Mouse (Mus musculus) lung, embryonic 14.5 days (tissue): ENCODE measurements around the gene Slc13a4. TPM values are rescaled to one million over a fixed set of nuclear protein-coding genes. Genes with fewer than 3 reads are reported as not detected.

ENCODE experiments used
- ATAC-seq: fragments of 200-750 bp; cut with Nextera tagmentation; 2 replicates; pipeline ENCODE4 v1.8.0; 2017; ENCODE audit warnings: mild to moderate bottlenecking, moderate TSS enrichment, moderate library complexity; ENCODE audit not compliant: insufficient read depth
- DNase-seq: peaks from one replicate; pipeline ENCODE4 v3.0.0-alpha.2; 2015
- H3K27ac ChIP-seq: fragments of 300-500 bp; sonication (generic); 2 replicates; pipeline ENCODE4 v1.5.1; 2014; ENCODE audit warnings: low read depth, mild to moderate bottlenecking, moderate library complexity
- H3K27me3 ChIP-seq: fragments of 300-500 bp; sonication (generic); 2 replicates; pipeline ENCODE4 v1.6.1; 2014; ENCODE audit warnings: low read length, control low read depth; ENCODE audit not compliant: insufficient read depth
- H3K36me3 ChIP-seq: fragments of 300-500 bp; sonication (generic); 2 replicates; pipeline ENCODE4 v1.6.1; 2014; ENCODE audit warnings: control low read depth; ENCODE audit not compliant: insufficient read depth
- H3K4me1 ChIP-seq: fragments of 300-500 bp; sonication (generic); 2 replicates; pipeline ENCODE4 v1.6.1; 2014; ENCODE audit warnings: antibody characterized with exemption, control low read depth; ENCODE audit not compliant: insufficient read depth
- H3K4me2 ChIP-seq: fragments of 300-500 bp; sonication (generic); 2 replicates; pipeline ENCODE4 v1.6.1; 2014; ENCODE audit warnings: mild to moderate bottlenecking
- H3K4me3 ChIP-seq: fragments of 300-500 bp; sonication (generic); 2 replicates; pipeline ENCODE4 v1.5.1; 2014; ENCODE audit warnings: low read depth, low read length
- H3K9ac ChIP-seq: fragments of 300-500 bp; sonication (generic); 2 replicates; pipeline ENCODE4 v1.6.1; 2014
- H3K9me3 ChIP-seq: fragments of 300-500 bp; sonication (generic); 2 replicates; pipeline ENCODE4 v1.6.1; 2016; ENCODE audit warnings: low read depth, low read length, control low read depth
- CTCF ChIP-seq: IDR thresholded peaks from 2 replicates; pipeline ENCODE4 v1.5.1; 2016; ENCODE audit warnings: antibody characterized with exemption, low read depth
- WGBS: fragments of 180-500 bp; shearing (Covaris S2); extraction: QIAGEN DNeasy Blood & Tissue Kit; methylation state at CpG from one replicate; pipeline ENCODE4 v1.1.7; 2014; 5-methylcytosine and 5-hydroxymethylcytosine counted together
- polyA plus RNA-seq: library from polyadenylated mRNA; unstranded; fragments of >200 nt; fragmentation: Nextera tagmentation; extraction: Ambion mirVana; gene quantifications from 2 replicates; pipeline ENCODE4 v1.2.1, GENCODE M21; 2014

Slc13a4 gene
- polyA plus RNA-seq, 1 experiment from 2014 or later: 0.24 TPM

GRCm38 (mm10) chr6:35326111-35326515 is 18.2 kb upstream of the Slc13a4 start, which contains the start of gene Fam180a:
TSS of gene Fam180a (minus strand) at chr6:35326141.
- ATAC-seq (peak; percentile 78), DNase-seq (peak; percentile 78)
- no peaks in the 10 kb centered on the region for H3K27me3 ChIP-seq
- no peak within 1 kb of the TSS for H3K4me2 ChIP-seq
- H3K4me3 ChIP-seq: no peak within 1 kb of the TSS
- 31% methylated on average over 9 of the region's 9 CpGs for WGBS
- no peak within 1 kb of the TSS for H3K9ac ChIP-seq
- TF ChIP-seq CTCF: no peak
- no peaks in the 10 kb centered on the region for H3K36me3 ChIP-seq
- H3K27ac ChIP-seq: no peak within 1 kb of the TSS
- H3K4me1 ChIP-seq: no peaks in the 10 kb centered on the region
- no peaks in the 10 kb centered on the region for H3K9me3 ChIP-seq

DNA sequence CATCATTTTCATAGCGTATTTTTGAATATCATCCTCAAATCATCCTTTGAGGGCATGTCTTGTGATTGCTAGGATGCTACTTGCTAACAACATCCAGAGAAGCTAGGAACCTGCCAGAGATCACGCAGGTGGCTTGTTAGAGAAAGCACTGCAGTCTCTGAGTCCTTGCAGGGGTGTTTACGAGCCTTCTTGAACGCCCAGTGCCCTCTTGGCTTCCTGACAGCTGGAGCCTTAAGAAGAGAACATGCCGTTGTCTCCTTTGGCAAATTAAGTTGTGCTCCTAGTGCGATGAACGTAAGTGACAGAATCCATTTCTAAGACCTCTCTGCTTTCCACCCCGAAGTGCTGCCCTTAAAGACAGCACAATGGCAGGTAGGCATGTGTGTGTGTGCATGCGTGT is 16.4 kb upstream of the Slc13a4 start:
- Histone ChIP-seq H3K27ac (no peak overlapping the region), H3K4me2 (no peak overlapping the region), H3K27me3 (no peaks in the 10 kb centered on the region), H3K9me3 (no peaks in the 10 kb centered on the region), H3K36me3 (no peaks in the 10 kb centered on the region), H3K4me3 (no peak overlapping the region), H3K4me1 (no peaks in the 10 kb centered on the region), H3K9ac (no peak overlapping the region)
- ATAC-seq: no peak
- no peak for TF ChIP-seq CTCF
- 67% methylated on average over 9 of the region's 9 CpGs for WGBS
- no peak for DNase-seq

GRCm38 (mm10) chr6:35323046-35323445 is 15.1 kb upstream of the Slc13a4 start:
- TF ChIP-seq CTCF: no peak
- Histone ChIP-seq H3K27me3 (no peaks in the 10 kb centered on the region), H3K9ac (no peak overlapping the region), H3K36me3 (no peaks in the 10 kb centered on the region), H3K4me3 (no peak overlapping the region), H3K9me3 (no peaks in the 10 kb centered on the region), H3K4me1 (no peaks in the 10 kb centered on the region), H3K4me2 (no peak overlapping the region), H3K27ac (no peak overlapping the region)
- 70% methylated on average over 1 of the region's 1 CpGs for WGBS
- ATAC-seq (no peak), DNase-seq (no peak)

- no peak for TF ChIP-seq CTCF
- ATAC-seq: no peak
Observed at GRCm38 (mm10) chr6:35321105-35321504, 13.2 kb upstream of the Slc13a4 start.

DNA sequence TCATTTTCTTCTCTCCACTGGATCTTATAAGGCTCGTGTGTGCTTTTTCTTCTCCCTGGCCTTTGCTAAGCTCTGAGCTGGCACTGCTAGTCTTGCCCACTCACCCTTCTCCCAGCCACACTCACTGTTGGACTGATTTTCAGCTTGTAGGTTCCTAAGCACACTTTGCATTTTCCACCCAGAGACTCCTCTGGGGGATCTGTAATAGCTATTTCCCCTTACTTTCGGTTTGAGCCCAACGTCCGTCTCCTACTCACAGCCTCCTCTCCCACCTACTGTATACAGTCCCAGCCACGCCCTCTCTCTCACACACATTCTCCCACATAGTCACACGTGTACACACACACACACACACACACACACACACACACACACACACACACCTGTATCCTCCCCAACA is 11.9 kb upstream of the Slc13a4 start:
- H3K9ac ChIP-seq: no peak overlapping the region
- H3K9me3 ChIP-seq: no peaks in the 10 kb centered on the region
- DNase-seq (no peak), ATAC-seq (no peak)
- H3K36me3 ChIP-seq: no peaks in the 10 kb centered on the region
- H3K4me3 ChIP-seq: no peak overlapping the region
- H3K4me1 ChIP-seq: no peaks in the 10 kb centered on the region
- H3K4me2 ChIP-seq: no peak overlapping the region
- H3K27ac ChIP-seq: no peak overlapping the region
- 76% methylated on average over 6 of the region's 6 CpGs for WGBS
- no peak for TF ChIP-seq CTCF
- H3K27me3 ChIP-seq: no peaks in the 10 kb centered on the region

More at GRCm38 (mm10) chr6:35321105-35321504, 13.2 kb upstream of the Slc13a4 start:
- H3K27me3 ChIP-seq: no peaks in the 10 kb centered on the region
- H3K4me1 ChIP-seq: no peaks in the 10 kb centered on the region
- no peak overlapping the region for H3K27ac ChIP-seq
- DNase-seq: no peak
- H3K9ac ChIP-seq: no peak overlapping the region
- H3K9me3 ChIP-seq: no peaks in the 10 kb centered on the region
- WGBS: 49% methylated on average over 4 of the region's 4 CpGs
- no peaks in the 10 kb centered on the region for H3K36me3 ChIP-seq
- H3K4me2 ChIP-seq: no peak overlapping the region
- no peak overlapping the region for H3K4me3 ChIP-seq

- H3K27ac ChIP-seq: no peak overlapping the region
- WGBS: 92% methylated on average over 8 of the region's 8 CpGs
- no peak for ATAC-seq
Observed at GRCm38 (mm10) chr6:35313520-35313919, 5.6 kb upstream of the Slc13a4 start.

GRCm38 (mm10) chr6:35309406-35309805 is 1.5 kb upstream of the Slc13a4 start:
- Histone ChIP-seq H3K4me1 (no peaks in the 10 kb centered on the region), H3K9ac (no peak overlapping the region), H3K36me3 (no peaks in the 10 kb centered on the region), H3K27ac (no peak overlapping the region), H3K27me3 (no peaks in the 10 kb centered on the region), H3K4me3 (no peak overlapping the region), H3K9me3 (no peaks in the 10 kb centered on the region), H3K4me2 (no peak overlapping the region)
- no peak for DNase-seq
- WGBS: 48% methylated on average over 7 of the region's 7 CpGs
- ATAC-seq: no peak
- no peak for TF ChIP-seq CTCF

More at GRCm38 (mm10) chr6:35313520-35313919, 5.6 kb upstream of the Slc13a4 start:
- H3K9ac ChIP-seq: no peak overlapping the region
- H3K9me3 ChIP-seq: no peaks in the 10 kb centered on the region
- TF ChIP-seq CTCF: no peak
- no peaks in the 10 kb centered on the region for H3K36me3 ChIP-seq
- H3K4me3 ChIP-seq: no peak overlapping the region
- no peaks in the 10 kb centered on the region for H3K4me1 ChIP-seq
- no peak overlapping the region for H3K4me2 ChIP-seq
- no peaks in the 10 kb centered on the region for H3K27me3 ChIP-seq
- no peak for DNase-seq

- no peaks in the 10 kb centered on the region for H3K9me3 ChIP-seq
- no peak overlapping the region for H3K27ac ChIP-seq
- ATAC-seq: no peak
- TF ChIP-seq CTCF: no peak
- H3K27me3 ChIP-seq: no peaks in the 10 kb centered on the region
- no peaks in the 10 kb centered on the region for H3K4me1 ChIP-seq
- H3K4me2 ChIP-seq: no peak overlapping the region
- DNase-seq: peak; percentile 30
- WGBS: 72% methylated on average over 13 of the region's 13 CpGs
- no peak overlapping the region for H3K9ac ChIP-seq
- no peak overlapping the region for H3K4me3 ChIP-seq
- H3K36me3 ChIP-seq: no peaks in the 10 kb centered on the region
Observed at GRCm38 (mm10) chr6:35307136-35307535, 795 bp downstream of the Slc13a4 start.
